Mouse (Mus musculus): ENCODE data around the gene Hdac9. TPM values are rescaled to one million over a fixed set of nuclear protein-coding genes. Genes with fewer than 3 reads are reported as not detected.

The Hdac9 gene
- polyA plus RNA-seq, 1 experiment from 2014 or later: 1.2 TPM

GRCm38 (mm10) chr12:34776170-34776569 lies 140.7 kb downstream of the Hdac9 start:
- 44% methylated on average over 3 of the region's 3 CpGs for WGBS (ENCODE audit: insufficient replicate concordance)
- H3K9ac ChIP-seq: no peak overlapping the region

GRCm38 (mm10) chr12:34774071-34774470 lies 142.8 kb downstream of the Hdac9 start:
- Histone ChIP-seq H3K36me3 (no peaks in the 10 kb centered on the region), H3K4me3 (replicated peaks) (no peak overlapping the region), H3K4me1 (replicated peaks) (no peaks in the 10 kb centered on the region), H3K9me3 (replicated peaks) (no peaks in the 10 kb centered on the region), H3K27ac (no peak overlapping the region), H3K4me2 (no peak overlapping the region), H3K27me3 (no peaks in the 10 kb centered on the region), H3K9ac (no peak overlapping the region)
- WGBS (ENCODE audit: insufficient replicate concordance): 54% methylated on average over 5 of the region's 5 CpGs
- no peak for DNase-seq
- ATAC-seq (ENCODE audit: low read depth): no peak

More at GRCm38 (mm10) chr12:34776170-34776569, 140.7 kb downstream of the Hdac9 start:
- H3K27ac ChIP-seq: no peak overlapping the region
- H3K27me3 ChIP-seq: no peaks in the 10 kb centered on the region
- H3K4me2 ChIP-seq: no peak overlapping the region
- H3K9me3 ChIP-seq (replicated peaks): no peaks in the 10 kb centered on the region
- H3K4me3 ChIP-seq (replicated peaks): no peak overlapping the region
- ATAC-seq (ENCODE audit: low read depth) (no peak), DNase-seq (no peak)
- no peaks in the 10 kb centered on the region for H3K36me3 ChIP-seq
- H3K4me1 ChIP-seq (replicated peaks): no peaks in the 10 kb centered on the region

- H3K9me3 ChIP-seq (replicated peaks): no peaks in the 10 kb centered on the region
- 83% methylated on average over 6 of the region's 6 CpGs for WGBS (ENCODE audit: insufficient replicate concordance)
- H3K4me3 ChIP-seq (replicated peaks): no peak overlapping the region
- H3K27me3 ChIP-seq: no peaks in the 10 kb centered on the region
- ATAC-seq (ENCODE audit: low read depth) (no peak), DNase-seq (no peak)
- no peaks in the 10 kb centered on the region for H3K36me3 ChIP-seq
- no peak overlapping the region for H3K9ac ChIP-seq
- H3K4me2 ChIP-seq: no peak overlapping the region
- H3K27ac ChIP-seq: no peak overlapping the region
- H3K4me1 ChIP-seq (replicated peaks): no peaks in the 10 kb centered on the region
Observed at GRCm38 (mm10) chr12:34767226-34767775, 149.6 kb downstream of the Hdac9 start.

GRCm38 (mm10) chr12:34747266-34747665 lies 169.6 kb downstream of the Hdac9 start:
- Histone ChIP-seq H3K36me3 (no peaks in the 10 kb centered on the region), H3K9ac (no peak overlapping the region), H3K4me2 (no peak overlapping the region), H3K4me3 (replicated peaks) (no peak overlapping the region), H3K9me3 (replicated peaks) (no peaks in the 10 kb centered on the region), H3K4me1 (replicated peaks) (no peaks in the 10 kb centered on the region), H3K27ac (no peak overlapping the region), H3K27me3 (no peaks in the 10 kb centered on the region)
- ATAC-seq (ENCODE audit: low read depth): no peak
- WGBS (ENCODE audit: insufficient replicate concordance): 47% methylated on average over 2 of the region's 2 CpGs
- DNase-seq: no peak

GRCm38 (mm10) chr12:34725204-34725603 lies 191.7 kb downstream of the Hdac9 start:
- Histone ChIP-seq H3K27ac (no peak overlapping the region), H3K27me3 (no peaks in the 10 kb centered on the region), H3K4me3 (replicated peaks) (no peak overlapping the region), H3K4me2 (no peak overlapping the region), H3K4me1 (replicated peaks) (no peaks in the 10 kb centered on the region), H3K36me3 (no peaks in the 10 kb centered on the region), H3K9ac (no peak overlapping the region), H3K9me3 (replicated peaks) (no peaks in the 10 kb centered on the region)
- DNase-seq: no peak
- 30% methylated on average over 5 of the region's 5 CpGs for WGBS (ENCODE audit: insufficient replicate concordance)
- no peak for ATAC-seq (ENCODE audit: low read depth)

DNA sequence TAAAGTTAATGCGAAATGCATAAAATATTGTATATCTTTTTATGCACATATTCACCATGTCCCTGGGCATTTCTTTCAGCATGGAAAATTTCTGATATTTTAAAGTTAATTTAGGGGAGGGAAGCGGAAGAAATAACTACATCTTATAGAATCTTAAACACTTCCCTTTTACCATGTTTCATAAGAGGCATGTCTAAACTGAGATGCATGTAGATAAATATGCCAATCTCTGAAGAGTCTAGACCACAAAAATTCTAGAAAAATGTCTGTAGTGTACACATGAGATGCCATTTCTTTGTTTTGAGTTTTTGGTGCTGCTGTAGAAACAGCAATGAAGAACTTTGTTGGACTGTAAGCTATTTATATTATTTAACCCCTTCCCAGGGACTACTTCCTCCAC lies 192.6 kb downstream of the Hdac9 start:
- Histone ChIP-seq H3K27me3 (no peaks in the 10 kb centered on the region), H3K4me2 (no peak overlapping the region), H3K9ac (no peak overlapping the region), H3K36me3 (no peaks in the 10 kb centered on the region), H3K4me3 (replicated peaks) (no peak overlapping the region), H3K4me1 (replicated peaks) (no peaks in the 10 kb centered on the region), H3K27ac (no peak overlapping the region), H3K9me3 (replicated peaks) (no peaks in the 10 kb centered on the region)
- ATAC-seq (ENCODE audit: low read depth) (no peak), DNase-seq (no peak)
- 57% methylated on average over 2 of the region's 2 CpGs for whole genome bisulfite sequencing (ENCODE audit: insufficient replicate concordance)

DNA sequence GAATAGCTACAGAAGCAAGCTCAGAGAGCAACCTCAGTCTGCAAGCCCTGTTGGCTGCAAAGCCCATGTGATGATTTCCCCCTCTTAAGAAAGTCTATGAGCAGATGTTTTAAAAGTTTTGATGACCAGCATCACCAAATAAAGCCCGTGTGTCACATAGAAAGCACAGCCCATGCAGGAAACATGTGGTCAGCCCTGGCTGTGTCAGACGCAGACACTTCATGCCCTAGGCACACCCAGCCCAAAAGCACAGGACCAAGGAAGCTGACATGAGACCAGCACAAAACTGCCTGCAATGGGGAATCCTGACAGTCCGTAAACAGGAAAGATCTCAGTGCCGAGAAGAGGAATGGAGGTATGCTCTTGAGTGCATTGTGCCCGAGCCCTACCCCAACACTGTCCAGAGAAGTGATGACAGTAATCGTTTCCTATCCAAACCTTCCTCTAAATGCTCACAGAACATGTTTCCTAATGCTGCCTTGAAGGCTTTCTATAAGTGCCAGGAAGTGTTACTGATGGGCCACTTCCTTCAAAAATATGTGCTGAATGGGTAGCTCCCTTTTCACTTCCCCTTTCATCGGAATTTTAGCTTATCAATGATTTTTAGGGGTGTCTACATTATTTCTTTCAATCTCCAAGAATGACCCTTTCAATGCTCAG lies 193.9 kb downstream of the Hdac9 start:
- WGBS (ENCODE audit: insufficient replicate concordance): 9% methylated on average over 7 of the region's 7 CpGs
- Histone ChIP-seq H3K36me3 (no peaks in the 10 kb centered on the region), H3K27me3 (no peaks in the 10 kb centered on the region), H3K4me2 (no peak overlapping the region), H3K4me3 (replicated peaks) (no peak overlapping the region), H3K27ac (no peak overlapping the region), H3K9ac (no peak overlapping the region), H3K4me1 (replicated peaks) (no peaks in the 10 kb centered on the region), H3K9me3 (replicated peaks) (no peaks in the 10 kb centered on the region)
- DNase-seq (no peak), ATAC-seq (ENCODE audit: low read depth) (no peak)

GRCm38 (mm10) chr12:34720906-34721305 lies 196.0 kb downstream of the Hdac9 start:
- H3K4me3 ChIP-seq (replicated peaks): no peak overlapping the region
- no peaks in the 10 kb centered on the region for H3K9me3 ChIP-seq (replicated peaks)
- H3K27ac ChIP-seq: no peak overlapping the region
- no peaks in the 10 kb centered on the region for H3K4me1 ChIP-seq (replicated peaks)
- no peak for ATAC-seq (ENCODE audit: low read depth)
- H3K36me3 ChIP-seq: no peaks in the 10 kb centered on the region
- H3K27me3 ChIP-seq: no peaks in the 10 kb centered on the region
- 53% methylated on average over 2 of the region's 2 CpGs for WGBS (ENCODE audit: insufficient replicate concordance)
- H3K9ac ChIP-seq: no peak overlapping the region
- no peak for DNase-seq
- no peak overlapping the region for H3K4me2 ChIP-seq

GRCm38 (mm10) chr12:34714266-34714939 lies 202.5 kb downstream of the Hdac9 start:
- Histone ChIP-seq H3K27ac (no peak overlapping the region), H3K4me3 (replicated peaks) (peak overlapping the region; percentile 18), H3K36me3 (no peaks in the 10 kb centered on the region), H3K9ac (no peak overlapping the region), H3K4me2 (peak overlapping the region; percentile 10; the same call in 1 of the 2 replicates), H3K9me3 (replicated peaks) (no peaks in the 10 kb centered on the region), H3K4me1 (replicated peaks) (no peaks in the 10 kb centered on the region), H3K27me3 (no peaks in the 10 kb centered on the region)
- no peak for DNase-seq
- ATAC-seq (ENCODE audit: low read depth): peak; percentile 36; the same call in 1 of the 2 replicates
- 17% methylated on average over 14 of the region's 14 CpGs for WGBS (ENCODE audit: insufficient replicate concordance)

GRCm38 (mm10) chr12:34697981-34698380 lies 218.9 kb downstream of the Hdac9 start:
- ATAC-seq (ENCODE audit: low read depth): no peak
- Histone ChIP-seq H3K9ac (no peak overlapping the region), H3K4me3 (replicated peaks) (no peak overlapping the region), H3K4me2 (no peak overlapping the region), H3K9me3 (replicated peaks) (no peaks in the 10 kb centered on the region), H3K36me3 (no peaks in the 10 kb centered on the region), H3K27me3 (no peaks in the 10 kb centered on the region), H3K4me1 (replicated peaks) (no peaks in the 10 kb centered on the region), H3K27ac (no peak overlapping the region)
- DNase-seq: no peak
- WGBS (ENCODE audit: insufficient replicate concordance): 71% methylated on average over 1 of the region's 1 CpGs

DNA sequence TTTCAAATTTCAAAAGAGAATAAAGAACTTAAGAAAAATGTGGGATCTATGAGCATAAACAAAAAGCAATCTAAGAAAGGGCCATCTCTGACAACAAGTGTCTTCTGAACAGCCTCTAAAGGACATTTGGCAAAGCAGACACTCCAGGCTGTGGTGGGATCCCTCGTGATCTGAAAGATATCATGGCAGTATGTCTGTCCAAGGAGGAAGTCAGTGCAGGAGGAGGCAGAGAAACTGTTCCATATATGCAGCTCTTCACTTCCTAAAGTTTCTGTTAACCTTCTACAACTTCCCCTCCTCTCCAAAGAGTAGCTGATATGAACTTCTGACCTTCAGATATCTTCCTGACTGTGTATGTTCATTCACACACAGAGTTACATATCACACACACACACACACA lies 220.2 kb downstream of the Hdac9 start:
- H3K36me3 ChIP-seq: no peaks in the 10 kb centered on the region
- WGBS (ENCODE audit: insufficient replicate concordance): 14% methylated on average over 1 of the region's 1 CpGs
- no peak overlapping the region for H3K9ac ChIP-seq
- no peaks in the 10 kb centered on the region for H3K9me3 ChIP-seq (replicated peaks)
- H3K4me1 ChIP-seq (replicated peaks): no peaks in the 10 kb centered on the region
- H3K27ac ChIP-seq: no peak overlapping the region
- DNase-seq (no peak), ATAC-seq (ENCODE audit: low read depth) (no peak)
- no peak overlapping the region for H3K4me2 ChIP-seq
- no peaks in the 10 kb centered on the region for H3K27me3 ChIP-seq
- no peak overlapping the region for H3K4me3 ChIP-seq (replicated peaks)

DNA sequence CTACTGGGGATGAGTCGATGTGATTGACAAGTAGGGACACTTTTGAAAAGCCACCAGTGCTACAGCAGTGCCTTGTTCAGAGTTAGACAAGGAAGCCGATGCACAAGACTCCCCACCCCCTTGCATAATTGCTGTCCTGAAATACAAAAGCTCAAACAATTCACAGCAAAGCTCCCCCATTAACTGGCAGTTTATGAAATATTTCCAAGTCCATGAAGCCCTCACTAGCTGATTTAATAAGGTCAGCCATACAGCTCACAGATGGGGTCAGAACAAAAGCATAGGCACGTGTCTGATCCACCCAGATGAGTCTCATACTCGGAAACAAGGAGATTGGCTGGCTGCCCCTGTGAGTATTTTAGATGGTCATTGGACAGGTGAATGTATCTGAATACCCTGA lies 228.0 kb downstream of the Hdac9 start:
- ATAC-seq (ENCODE audit: low read depth) (no peak), DNase-seq (no peak)
- Histone ChIP-seq H3K9me3 (replicated peaks) (no peaks in the 10 kb centered on the region), H3K27ac (no peak overlapping the region), H3K9ac (no peak overlapping the region), H3K27me3 (no peaks in the 10 kb centered on the region), H3K4me3 (replicated peaks) (no peak overlapping the region), H3K4me1 (replicated peaks) (no peaks in the 10 kb centered on the region), H3K36me3 (no peaks in the 10 kb centered on the region), H3K4me2 (no peak overlapping the region)
- WGBS (ENCODE audit: insufficient replicate concordance): 61% methylated on average over 4 of the region's 4 CpGs
